Mouse (Mus musculus): ENCODE results near the gene Rcsd1.

DNA sequence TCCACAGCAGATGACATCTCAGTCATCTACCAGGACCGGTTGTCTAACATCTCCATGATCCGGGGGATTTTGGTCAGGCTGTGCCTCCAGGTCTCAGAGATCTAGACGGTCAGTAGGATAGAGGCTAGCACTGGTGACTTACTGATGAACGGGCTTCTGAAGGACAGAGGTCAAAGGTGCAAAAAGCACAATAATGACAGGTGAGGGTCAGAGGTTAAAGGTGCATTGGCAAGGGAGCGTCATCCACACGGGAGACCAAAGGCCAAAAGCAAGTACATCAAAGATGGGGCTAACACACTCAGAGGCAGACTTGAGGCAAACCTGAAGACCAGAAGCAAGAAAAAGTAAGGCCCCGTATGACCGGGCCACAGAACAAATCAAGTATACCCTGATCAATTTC, 73.3 kb downstream of the Rcsd1 start:
- TF ChIP-seq CTCF (IDR thresholded peaks at IDR 0.05; ENCODE audit: low read depth) = no peak
- TF ChIP-seq EP300 (IDR thresholded peaks at IDR 0.05; ENCODE audit: low read depth) = no peak
